Mouse (Mus musculus) liver, embryonic 12.5 days (tissue): ENCODE measurements around the gene Rnf4. TPM values are rescaled to one million over a fixed set of nuclear protein-coding genes. Genes with fewer than 3 reads are reported as not detected.
A peak's percentile ranks its signal among the peaks of the same experiment; 100 is the strongest.

Source experiments
- ATAC-seq: fragments of 200-750 bp; cut with Nextera tagmentation; 2 replicates; pipeline ENCODE4 v1.8.0; 2017; ENCODE audit warnings: moderate number of reproducible peaks, mild to moderate bottlenecking, moderate library complexity
- H3K27ac ChIP-seq: fragments of 300-500 bp; sonication (generic); 2 replicates; pipeline ENCODE4 v1.5.1; 2016; ENCODE audit warnings: mild to moderate bottlenecking
- H3K27me3 ChIP-seq: fragments of 300-500 bp; sonication (generic); replicated peaks from 2 replicates; pipeline ENCODE4 v1.6.1; 2016; ENCODE audit warnings: mild to moderate bottlenecking, moderate library complexity
- H3K36me3 ChIP-seq: fragments of 300-500 bp; sonication (generic); 2 replicates; pipeline ENCODE4 v1.6.1; 2016; ENCODE audit warnings: mild to moderate bottlenecking, moderate library complexity
- H3K4me1 ChIP-seq: fragments of 300-500 bp; sonication (generic); 2 replicates; pipeline ENCODE4 v1.6.1; 2016
- H3K4me2 ChIP-seq: fragments of 300-500 bp; sonication (generic); 2 replicates; pipeline ENCODE4 v1.6.1; 2016; ENCODE audit warnings: mild to moderate bottlenecking, moderate library complexity
- H3K4me3 ChIP-seq: fragments of 300-500 bp; sonication (generic); 2 replicates; pipeline ENCODE4 v1.5.1; 2016; ENCODE audit warnings: mild to moderate bottlenecking, moderate library complexity
- H3K9ac ChIP-seq: fragments of 300-500 bp; sonication (generic); 2 replicates; pipeline ENCODE4 v1.6.1; 2016; ENCODE audit warnings: mild to moderate bottlenecking, moderate library complexity
- H3K9me3 ChIP-seq: fragments of 300-500 bp; sonication (generic); replicated peaks from 2 replicates; pipeline ENCODE4 v1.6.1; 2016; ENCODE audit warnings: mild to moderate bottlenecking, moderate library complexity
- WGBS: fragments of 180-500 bp; shearing (Covaris S2); methylation state at CpG from one replicate; pipeline ENCODE4 v1.1.7; 2016; ENCODE audit not compliant: insufficient replicate concordance; 5-methylcytosine and 5-hydroxymethylcytosine counted together
- polyA plus RNA-seq: library from polyadenylated mRNA; unstranded; fragments of >200 nt; fragmentation: Nextera tagmentation; extraction: Ambion mirVana; gene quantifications from 2 replicates; pipeline ENCODE4 v1.2.1, GENCODE M21; 2016

Gene Rnf4
- polyA plus RNA-seq, 1 experiment from 2014 or later, result 111 TPM

DNA sequence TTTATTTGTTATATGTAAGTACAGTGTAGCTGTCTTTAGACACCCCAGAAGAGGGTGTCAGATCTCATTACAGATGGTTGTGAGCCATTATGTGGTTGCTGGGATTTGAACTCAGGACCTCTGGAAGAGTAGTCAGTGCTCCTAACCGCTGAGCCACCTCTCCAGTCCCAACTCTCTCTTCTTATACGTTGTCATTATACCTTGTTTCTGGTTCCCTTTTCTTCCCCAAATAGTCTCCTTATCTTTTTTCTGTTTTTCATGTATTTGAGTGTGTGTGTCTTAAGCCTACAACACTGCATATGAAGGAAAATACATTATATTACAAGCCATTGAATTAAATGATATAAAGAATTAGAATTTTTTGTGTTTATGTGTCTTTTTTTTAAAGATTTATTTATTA, 50.7 kb downstream of the Rnf4 start:
- peaks cover 12% of the 10 kb centered on the region for H3K9me3 ChIP-seq
- ATAC-seq, result no peak
- H3K4me3 ChIP-seq, result no peak overlapping the region
- 77% methylated on average over 2 of the region's 2 CpGs for WGBS
- no peaks in the 10 kb centered on the region for H3K4me1 ChIP-seq
- H3K9ac ChIP-seq, result no peak overlapping the region
- H3K27me3 ChIP-seq, result no peaks in the 10 kb centered on the region
- H3K36me3 ChIP-seq, result peaks cover 18% of the 10 kb centered on the region
- H3K27ac ChIP-seq, result no peak overlapping the region
- no peak overlapping the region for H3K4me2 ChIP-seq

DNA sequence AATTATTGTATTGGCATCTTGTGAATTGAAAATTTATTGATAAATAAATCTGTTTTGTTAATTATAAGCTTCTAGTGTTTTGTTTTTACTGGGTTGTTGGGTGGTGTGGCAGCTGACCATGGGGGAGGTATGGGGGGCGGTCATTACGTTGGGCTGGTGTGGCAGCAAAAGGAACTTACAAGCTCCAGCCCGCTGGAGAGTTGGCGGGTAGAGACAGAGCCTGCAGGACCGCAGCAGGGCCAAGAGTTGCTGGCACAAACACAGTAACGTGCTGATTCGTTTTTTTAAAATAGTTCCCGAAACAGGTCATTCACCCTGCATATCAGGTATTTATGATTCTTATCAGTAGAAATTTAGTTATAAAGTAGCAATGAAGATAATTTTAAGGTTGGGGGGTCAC, 57.2 kb downstream of the Rnf4 start:
- Histone ChIP-seq H3K36me3 (no peaks in the 10 kb centered on the region), H3K27me3 (no peaks in the 10 kb centered on the region), H3K9me3 (no peaks in the 10 kb centered on the region), H3K4me3 (no peak overlapping the region), H3K9ac (no peak overlapping the region), H3K27ac (no peak overlapping the region), H3K4me2 (no peak overlapping the region), H3K4me1 (peaks cover 28% of the 10 kb centered on the region)
- no peak for ATAC-seq
- 87% methylated on average over 8 of the region's 8 CpGs for WGBS

DNA sequence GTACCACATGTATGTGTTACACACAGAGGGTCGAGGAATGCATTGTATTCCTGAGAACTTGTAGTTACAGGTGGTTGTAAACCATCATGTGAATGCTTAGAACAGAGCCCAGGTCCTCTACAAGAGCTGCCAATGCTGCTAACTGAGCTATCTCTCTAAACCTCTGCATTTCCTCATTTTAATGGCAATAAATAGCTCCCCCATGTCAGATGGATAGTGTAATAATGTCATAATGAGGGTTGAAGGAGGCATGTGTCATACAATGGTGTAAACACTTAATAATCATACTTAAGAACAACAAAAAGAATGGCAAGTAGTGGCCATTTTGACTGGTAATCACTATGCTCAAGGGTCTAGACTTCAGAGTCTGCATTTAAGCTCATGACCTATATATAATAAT, 59.3 kb downstream of the Rnf4 start:
- no peaks in the 10 kb centered on the region for H3K27me3 ChIP-seq
- H3K4me2 ChIP-seq, result no peak overlapping the region
- H3K9ac ChIP-seq, result no peak overlapping the region
- H3K36me3 ChIP-seq, result no peaks in the 10 kb centered on the region
- no peak overlapping the region for H3K4me3 ChIP-seq
- ATAC-seq, result no peak
- H3K4me1 ChIP-seq, result peaks cover 41% of the 10 kb centered on the region
- no peak overlapping the region for H3K27ac ChIP-seq
- WGBS, result 74% methylated on average over 1 of the region's 1 CpGs
- H3K9me3 ChIP-seq, result no peaks in the 10 kb centered on the region

DNA sequence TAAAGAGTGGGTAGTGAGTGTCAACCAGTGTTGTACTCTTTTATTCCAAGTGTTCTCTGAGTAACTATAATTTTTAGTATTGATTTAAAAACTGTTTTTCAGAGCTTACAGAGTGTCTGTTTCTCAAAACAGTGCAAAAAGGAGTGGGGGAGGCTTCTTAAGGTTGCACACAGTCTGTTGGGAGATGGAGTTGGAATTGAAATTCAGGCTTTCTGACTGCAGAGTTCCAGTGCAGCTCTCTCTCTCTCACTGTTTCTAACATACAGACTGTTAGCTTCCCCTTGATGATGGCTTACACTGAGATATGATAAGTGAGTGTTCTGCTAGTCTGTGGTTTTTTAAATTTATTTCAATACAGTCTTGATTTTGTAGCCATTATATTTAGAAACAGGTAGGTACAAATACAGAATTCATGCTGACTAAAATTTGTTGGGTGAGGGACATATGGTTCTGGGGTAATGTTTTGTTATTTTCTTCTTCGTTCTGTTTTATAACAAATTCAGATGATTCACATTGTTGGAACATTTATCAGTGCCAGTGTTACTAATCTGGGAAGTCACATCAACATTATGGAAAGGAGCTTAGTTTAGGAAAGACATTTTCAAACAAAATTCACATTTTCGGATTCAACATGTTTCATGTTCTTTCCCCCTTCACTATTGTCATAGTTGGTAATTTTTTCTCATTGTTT, 59.9 kb downstream of the Rnf4 start:
- Histone ChIP-seq H3K9ac (no peak overlapping the region), H3K27me3 (no peaks in the 10 kb centered on the region), H3K4me2 (no peak overlapping the region), H3K9me3 (no peaks in the 10 kb centered on the region), H3K36me3 (no peaks in the 10 kb centered on the region), H3K4me1 (peaks cover 44% of the 10 kb centered on the region), H3K27ac (no peak overlapping the region), H3K4me3 (no peak overlapping the region)
- WGBS, result 74% methylated on average over 2 of the region's 2 CpGs
- no peak for ATAC-seq

DNA sequence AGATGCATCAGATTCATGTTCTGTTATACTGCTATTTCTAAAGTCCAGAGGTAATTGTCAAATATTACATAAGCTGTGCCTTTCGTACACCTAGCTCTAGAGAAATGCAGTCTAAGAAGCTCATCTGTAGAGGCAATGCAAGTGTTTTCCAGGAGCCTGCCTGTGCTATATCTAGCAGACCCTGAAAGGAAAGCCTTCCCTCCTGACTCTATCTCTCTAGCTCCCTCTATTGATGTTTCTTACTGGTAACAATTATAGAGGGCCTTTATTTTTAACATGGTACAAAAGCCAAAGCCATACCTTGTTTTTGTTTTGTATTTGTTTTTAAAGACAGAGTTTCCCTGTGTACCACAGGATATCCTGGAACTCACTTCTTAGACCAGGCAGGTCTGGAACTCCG, 61.8 kb downstream of the Rnf4 start:
- ATAC-seq, result no peak
- Histone ChIP-seq H3K36me3 (no peaks in the 10 kb centered on the region), H3K4me3 (no peak overlapping the region), H3K4me2 (no peak overlapping the region), H3K9ac (no peak overlapping the region), H3K4me1 (peaks cover 49% of the 10 kb centered on the region), H3K27me3 (no peaks in the 10 kb centered on the region), H3K9me3 (no peaks in the 10 kb centered on the region), H3K27ac (no peak overlapping the region)
- WGBS, result 77% methylated on average over 2 of the region's 2 CpGs

DNA sequence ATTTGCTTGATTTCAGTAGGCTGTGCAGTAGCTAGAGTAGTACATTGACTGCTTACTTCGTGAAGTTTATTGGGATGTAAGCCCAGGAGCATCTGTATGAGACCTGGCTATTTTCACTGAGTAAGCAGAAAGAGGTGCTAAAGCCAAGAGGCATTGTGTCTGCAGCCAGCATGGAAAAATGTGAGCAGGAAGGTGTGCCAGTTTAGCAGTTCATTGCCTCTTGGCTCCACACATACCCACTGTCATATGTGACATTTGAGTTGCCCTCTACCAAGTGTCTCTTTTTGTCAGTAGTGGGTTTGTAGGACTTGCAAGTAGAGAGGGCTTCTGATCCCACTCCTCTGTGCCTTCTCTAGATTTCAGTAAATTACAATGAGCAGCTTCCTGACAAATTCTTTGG, 62.2 kb downstream of the Rnf4 start:
- Histone ChIP-seq H3K9me3 (no peaks in the 10 kb centered on the region), H3K27me3 (no peaks in the 10 kb centered on the region), H3K4me1 (peaks cover 52% of the 10 kb centered on the region), H3K36me3 (no peaks in the 10 kb centered on the region), H3K4me3 (no peak overlapping the region), H3K27ac (peak overlapping the region; percentile 11; the same call in 1 of the 2 replicates), H3K9ac (no peak overlapping the region), H3K4me2 (no peak overlapping the region)
- ATAC-seq, result no peak
- 56% methylated on average over 1 of the region's 1 CpGs for WGBS

Other genes starting within 250 kb of the Rnf4 start
- 0.48 and 0.56 TPM in 2 replicates for gene Poln, start 166.8 kb upstream of the Rnf4 start, polyA plus RNA-seq
- gene Haus3, start 166.8 kb upstream of the Rnf4 start, polyA plus RNA-seq, result 38.0 and 39.8 TPM in 2 replicates
- 5.4 and 5.5 TPM in 2 replicates for gene Mxd4, start 148.6 kb upstream of the Rnf4 start, polyA plus RNA-seq
- 0.16 TPM in 1 of 2 replicates, not detected in the other for gene Zfyve28, start 47.8 kb upstream of the Rnf4 start, polyA plus RNA-seq
- not detected in 2 replicates for gene Cfap99, start 47.7 kb upstream of the Rnf4 start, polyA plus RNA-seq
- gene Fam193a, start 33.6 kb downstream of the Rnf4 start, polyA plus RNA-seq, result 4.9 and 5.1 TPM in 2 replicates
- gene Tnip2, start 177.7 kb downstream of the Rnf4 start, polyA plus RNA-seq, result 7.4 and 10.9 TPM in 2 replicates
- gene Sh3bp2, start 189.5 kb downstream of the Rnf4 start, polyA plus RNA-seq, result 4.0 and 5.0 TPM in 2 replicates
- 164 and 166 TPM in 2 replicates for gene Add1, start 237.4 kb downstream of the Rnf4 start, polyA plus RNA-seq